Mouse (Mus musculus) midbrain, embryonic 13.5 days (tissue): ENCODE results near the gene Zfp775. TPM values are rescaled to one million over a fixed set of nuclear protein-coding genes. Genes with fewer than 3 reads are reported as not detected.
"Not testable (repeated sequence)": the region's sequence is repeated elsewhere in the genome, so short reads cannot be mapped to it uniquely, and the experiment has no call there.

ENCODE experiments used
- ATAC-seq: fragments of 200-750 bp; cut with Nextera tagmentation; 2 replicates; pipeline ENCODE4 v1.8.0; 2017; ENCODE audit warnings: mild to moderate bottlenecking, moderate TSS enrichment, moderate library complexity
- H3K27ac ChIP-seq: fragments of 300-500 bp; sonication (generic); 2 replicates; pipeline ENCODE4 v1.5.1; 2015; ENCODE audit warnings: inconsistent platforms, mild to moderate bottlenecking, moderate library complexity
- H3K27me3 ChIP-seq: fragments of 300-500 bp; sonication (generic); 2 replicates; pipeline ENCODE4 v1.6.1; 2015; ENCODE audit warnings: mild to moderate bottlenecking, inconsistent platforms
- H3K36me3 ChIP-seq: fragments of 300-500 bp; sonication (generic); 2 replicates; pipeline ENCODE4 v1.6.1; 2015; ENCODE audit warnings: mild to moderate bottlenecking, inconsistent platforms
- H3K4me1 ChIP-seq: fragments of 300-500 bp; sonication (generic); replicated peaks from 2 replicates; pipeline ENCODE4 v1.6.1; 2015; ENCODE audit warnings: inconsistent platforms
- H3K4me2 ChIP-seq: fragments of 300-500 bp; sonication (generic); replicated peaks from 2 replicates; pipeline ENCODE4 v1.6.1; 2015; ENCODE audit warnings: moderate library complexity, mild to moderate bottlenecking, inconsistent platforms
- H3K4me3 ChIP-seq: fragments of 300-500 bp; sonication (generic); replicated peaks from 2 replicates; pipeline ENCODE4 v1.5.1; 2015; ENCODE audit warnings: mild to moderate bottlenecking, inconsistent platforms
- H3K9ac ChIP-seq: fragments of 300-500 bp; sonication (generic); replicated peaks from 2 replicates; pipeline ENCODE4 v1.6.1; 2015; ENCODE audit warnings: mild to moderate bottlenecking, inconsistent platforms
- H3K9me3 ChIP-seq: fragments of 300-500 bp; sonication (generic); 2 replicates; pipeline ENCODE4 v1.6.1; 2016; ENCODE audit warnings: mild to moderate bottlenecking, inconsistent platforms
- WGBS: fragments of 180-500 bp; shearing (Covaris S2); methylation state at CpG from one replicate; pipeline ENCODE4 v1.1.7; 2015; 5-methylcytosine and 5-hydroxymethylcytosine counted together
- polyA plus RNA-seq: library from polyadenylated mRNA; unstranded; fragments of >200 nt; fragmentation: Nextera tagmentation; extraction: Ambion mirVana; gene quantifications from 2 replicates; pipeline ENCODE4 v1.2.1, GENCODE M21; 2015

Gene Zfp775
- polyA plus RNA-seq, 1 experiment from 2014 or later = 14.6 TPM

GRCm38 (mm10) chr6:48622186-48622843, 20.5 kb downstream of the Zfp775 start:
- peaks cover 14% of the 10 kb centered on the region for H3K27me3 ChIP-seq
- H3K9me3 ChIP-seq, H3K9ac ChIP-seq, ATAC-seq, H3K27ac ChIP-seq, H3K4me3 ChIP-seq, H3K4me2 ChIP-seq: not testable (repeated sequence)
- peaks cover 37% of the 10 kb centered on the region for H3K36me3 ChIP-seq
- peaks cover 11% of the 10 kb centered on the region for H3K4me1 ChIP-seq
- WGBS = 88% methylated on average over 8 of the region's 8 CpGs

DNA sequence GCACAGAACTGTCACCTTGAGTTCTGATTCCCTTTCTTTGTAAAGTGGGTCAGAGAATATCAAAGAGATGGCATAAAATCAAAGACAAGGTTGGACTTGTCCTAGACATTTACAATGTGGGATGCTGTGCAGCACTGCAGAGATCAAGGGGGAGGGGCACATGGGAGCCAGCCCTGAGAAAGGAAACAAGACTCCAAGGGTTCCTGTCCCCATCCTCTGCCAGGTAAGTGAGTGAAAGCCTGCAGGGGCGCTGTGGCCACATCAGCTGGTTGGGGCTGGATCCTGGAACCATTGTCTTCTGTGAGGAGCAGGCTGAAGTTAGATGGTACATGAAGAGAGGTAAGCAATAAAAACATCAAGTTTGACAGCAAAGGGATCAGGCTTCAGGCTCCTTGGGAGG, 21.6 kb downstream of the Zfp775 start:
- H3K4me2 ChIP-seq = no peak overlapping the region
- H3K36me3 ChIP-seq = peaks cover 33% of the 10 kb centered on the region
- H3K9ac ChIP-seq = no peak overlapping the region
- no peaks in the 10 kb centered on the region for H3K9me3 ChIP-seq
- WGBS = 10% methylated on average over 1 of the region's 1 CpGs
- peaks cover 14% of the 10 kb centered on the region for H3K4me1 ChIP-seq
- ATAC-seq = no peak
- H3K27ac ChIP-seq = no peak overlapping the region
- no peak overlapping the region for H3K4me3 ChIP-seq
- peaks cover 26% of the 10 kb centered on the region for H3K27me3 ChIP-seq

GRCm38 (mm10) chr6:48626464-48626863, 24.6 kb downstream of the Zfp775 start, which contains the start of gene AI854703:
Gene AI854703 (plus strand): TSS chr6:48626764.
- peaks cover 48% of the 10 kb centered on the region for H3K27me3 ChIP-seq
- 0 out of 2 replicates have a peak, but pooled peaks have one; percentile 1 for ATAC-seq
- peak within 1 kb of the TSS; percentile 42 for H3K4me3 ChIP-seq
- H3K9ac ChIP-seq = peak within 1 kb of the TSS; percentile 56
- H3K9me3 ChIP-seq = no peaks in the 10 kb centered on the region
- no peak within 1 kb of the TSS for H3K27ac ChIP-seq
- peaks cover 27% of the 10 kb centered on the region for H3K4me1 ChIP-seq
- 28% methylated on average over 8 of the region's 8 CpGs for WGBS
- peaks cover 8% of the 10 kb centered on the region; the same call in 1 of the 2 replicates for H3K36me3 ChIP-seq
- H3K4me2 ChIP-seq = peak within 1 kb of the TSS; percentile 66

GRCm38 (mm10) chr6:48626984-48627383, 25.1 kb downstream of the Zfp775 start:
- Histone ChIP-seq H3K27ac (no peak overlapping the region), H3K9ac (peak overlapping the region; percentile 56), H3K9me3 (no peaks in the 10 kb centered on the region), H3K4me2 (peak overlapping the region; percentile 66), H3K36me3 (0 out of 2 replicates have a peak, but pooled peaks cover 4% of the 10 kb centered on the region), H3K4me1 (peaks cover 27% of the 10 kb centered on the region), H3K4me3 (peak overlapping the region; percentile 42), H3K27me3 (peaks cover 50% of the 10 kb centered on the region)
- ATAC-seq = peak; percentile 47
- WGBS = under 1% methylated on average over 32 of the region's 32 CpGs

DNA sequence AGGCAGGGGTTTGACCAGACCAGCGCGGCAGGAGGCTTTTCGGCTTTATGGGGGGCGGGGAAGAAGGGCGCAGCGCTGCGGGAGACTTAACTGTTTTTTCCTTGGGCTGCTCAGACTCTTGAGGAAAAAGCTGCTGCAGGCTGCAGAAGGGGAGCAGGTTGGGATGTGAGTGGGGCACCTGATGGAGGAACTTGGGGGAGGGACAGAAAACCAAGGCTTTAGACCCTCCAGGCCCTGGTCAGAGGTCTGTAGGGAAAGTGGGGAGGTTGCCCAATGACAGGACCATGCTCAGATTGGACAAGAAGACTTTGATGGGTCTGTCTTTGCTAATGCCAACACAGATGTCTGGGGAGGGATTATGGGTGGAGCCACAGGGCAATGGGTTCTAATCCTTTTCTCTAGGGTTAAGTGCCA, 25.7 kb downstream of the Zfp775 start:
- peak overlapping the region; percentile 66 for H3K4me2 ChIP-seq
- H3K36me3 ChIP-seq = 0 out of 2 replicates have a peak, but pooled peaks cover 3% of the 10 kb centered on the region
- H3K4me3 ChIP-seq = peak overlapping the region; percentile 42
- WGBS = 3% methylated on average over 7 of the region's 7 CpGs
- no peaks in the 10 kb centered on the region for H3K9me3 ChIP-seq
- no peak for ATAC-seq
- no peak overlapping the region for H3K27ac ChIP-seq
- peak overlapping the region; percentile 56 for H3K9ac ChIP-seq
- peaks cover 27% of the 10 kb centered on the region for H3K4me1 ChIP-seq
- H3K27me3 ChIP-seq = peaks cover 50% of the 10 kb centered on the region

- no peak overlapping the region for H3K4me3 ChIP-seq
- H3K9ac ChIP-seq = no peak overlapping the region
- no peak overlapping the region for H3K27ac ChIP-seq
- peaks cover 50% of the 10 kb centered on the region for H3K27me3 ChIP-seq
- no peaks in the 10 kb centered on the region for H3K36me3 ChIP-seq
- H3K9me3 ChIP-seq = no peaks in the 10 kb centered on the region
- peak overlapping the region; percentile 73; the same call in 1 of the 2 replicates for H3K4me2 ChIP-seq
- H3K4me1 ChIP-seq = peaks cover 27% of the 10 kb centered on the region
- ATAC-seq = no peak
- 79% methylated on average over 3 of the region's 3 CpGs for WGBS
These were observed 26.5 kb downstream of the Zfp775 start for GRCm38 (mm10) chr6:48628377-48628776.

- Histone ChIP-seq H3K27ac (0 out of 2 replicates have a peak overlapping the region, but pooled peaks have one; percentile 27), H3K4me1 (peaks cover 27% of the 10 kb centered on the region), H3K36me3 (no peaks in the 10 kb centered on the region), H3K9me3 (no peaks in the 10 kb centered on the region), H3K27me3 (peaks cover 50% of the 10 kb centered on the region), H3K4me3 (peak overlapping the region; percentile 46), H3K9ac (peak overlapping the region; percentile 67), H3K4me2 (peak overlapping the region; percentile 73)
- 14% methylated on average over 54 of the region's 54 CpGs for WGBS
- peak; percentile 73 for ATAC-seq
These were observed 27.2 kb downstream of the Zfp775 start for GRCm38 (mm10) chr6:48628808-48629660.

- 0 out of 2 replicates have a peak overlapping the region, but pooled peaks have one; percentile 27 for H3K27ac ChIP-seq
- peaks cover 50% of the 10 kb centered on the region for H3K27me3 ChIP-seq
- H3K9ac ChIP-seq = peak overlapping the region; percentile 67
- H3K4me2 ChIP-seq = peak overlapping the region; percentile 73
- no peaks in the 10 kb centered on the region for H3K9me3 ChIP-seq
- peak overlapping the region; percentile 46 for H3K4me3 ChIP-seq
- H3K36me3 ChIP-seq = no peaks in the 10 kb centered on the region
- WGBS = 25% methylated on average over 13 of the region's 13 CpGs
- H3K4me1 ChIP-seq = peaks cover 27% of the 10 kb centered on the region
- peak; percentile 62 for ATAC-seq
These were observed 27.8 kb downstream of the Zfp775 start for GRCm38 (mm10) chr6:48629661-48630034.

GRCm38 (mm10) chr6:48630831-48631230, 29.0 kb downstream of the Zfp775 start:
- Histone ChIP-seq H3K4me1 (peaks cover 27% of the 10 kb centered on the region), H3K4me3 (no peak overlapping the region), H3K9ac (no peak overlapping the region), H3K9me3 (no peaks in the 10 kb centered on the region), H3K27me3 (peaks cover 43% of the 10 kb centered on the region), H3K36me3 (no peaks in the 10 kb centered on the region), H3K4me2 (no peak overlapping the region), H3K27ac (no peak overlapping the region)
- 92% methylated on average over 8 of the region's 8 CpGs for WGBS
- ATAC-seq = no peak

DNA sequence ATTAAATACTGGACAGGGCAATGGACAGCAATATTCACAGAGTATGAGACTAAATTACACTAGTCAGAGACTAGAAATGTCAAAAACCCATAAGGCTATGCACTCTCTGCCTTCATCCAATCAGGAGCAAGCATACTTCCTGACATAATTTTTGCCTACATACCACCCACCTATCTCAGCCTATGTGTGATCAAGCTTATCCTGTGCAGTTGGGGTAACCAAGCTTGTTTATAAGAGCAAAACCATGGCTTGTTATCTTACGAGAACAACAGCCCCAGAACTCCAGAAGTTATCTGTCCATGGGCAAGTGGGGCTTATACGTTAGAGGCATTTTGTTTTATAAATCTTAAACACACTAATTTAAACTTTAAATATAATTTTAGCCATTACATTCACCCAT, 33.2 kb downstream of the Zfp775 start:
- H3K9ac ChIP-seq = no peak overlapping the region
- H3K4me2 ChIP-seq = no peak overlapping the region
- no peak for ATAC-seq
- no peak overlapping the region for H3K27ac ChIP-seq
- H3K4me3 ChIP-seq = no peak overlapping the region
- H3K4me1 ChIP-seq = no peaks in the 10 kb centered on the region
- 91% methylated on average over 2 of the region's 2 CpGs for WGBS
- no peaks in the 10 kb centered on the region for H3K9me3 ChIP-seq
- peaks cover 9% of the 10 kb centered on the region for H3K27me3 ChIP-seq
- no peaks in the 10 kb centered on the region for H3K36me3 ChIP-seq

- Histone ChIP-seq H3K4me1 (no peaks in the 10 kb centered on the region), H3K4me3 (no peak overlapping the region), H3K4me2 (no peak overlapping the region), H3K36me3 (no peaks in the 10 kb centered on the region), H3K27me3 (peaks cover 2% of the 10 kb centered on the region; the same call in 1 of the 2 replicates), H3K9me3 (no peaks in the 10 kb centered on the region), H3K27ac (no peak overlapping the region), H3K9ac (no peak overlapping the region)
- ATAC-seq = no peak
- WGBS = 46% methylated on average over 6 of the region's 6 CpGs
These were observed 34.7 kb downstream of the Zfp775 start for GRCm38 (mm10) chr6:48636515-48636914.
